Mouse (Mus musculus): ENCODE data around the gene Il11ra1.
"Not testable (repeated sequence)": the region's sequence is repeated elsewhere in the genome, so short reads cannot be mapped to it uniquely, and the experiment has no call there.

DNA sequence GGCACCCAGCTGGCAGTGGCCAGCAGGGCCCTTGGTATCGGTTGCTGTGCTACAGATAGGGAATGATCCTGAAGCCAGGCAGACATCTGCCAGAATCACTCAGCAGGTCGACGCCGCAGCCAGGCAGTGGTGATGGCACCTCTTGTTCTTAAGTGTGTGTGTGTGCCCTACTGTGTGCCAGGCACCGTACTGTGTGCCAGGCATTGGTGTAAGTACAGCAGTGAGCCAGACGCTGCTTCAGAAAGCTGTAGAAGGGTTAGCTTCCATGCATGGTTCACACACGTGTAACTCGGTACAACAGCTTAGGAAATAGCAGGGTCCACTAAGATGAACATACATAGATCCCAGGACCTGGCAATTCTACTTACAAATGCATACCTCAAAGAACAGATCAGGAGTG lies 435 bp downstream of the Il11ra1 start:
- TF ChIP-seq GATA1, TAL1 (IDR thresholded peaks at IDR 0.05; ENCODE audit: low read length): not testable (repeated sequence)

Data from erythroblast, embryonic 14.5 days (primary cell).